Comparison of ENCODE assay signal across 9 mouse cellular contexts in genomic region chr10:81168087-81168431, GRCm38 (mm10). TPM values are rescaled to one million over a fixed set of nuclear protein-coding genes. Genes with fewer than 3 reads are reported as not detected.
DNase-seq lines count a peak whose midpoint lies in the region; ATAC-seq and TF ChIP-seq lines count a peak whose summit lies in the region.
"Had no signal": no experiment of that assay in that cellular context is flagged by ENCODE, and none has a peak within 500 bp of the region (broad histone marks: within the 10 kb centered on the region; RNA-seq: fewer than 3 reads in every experiment).

No protein-coding gene starts in this region.

- no peaks in the 10 kb centered on the region for H3K9me3 ChIP-seq in heart, embryonic 10.5 days
- no peaks in the 10 kb centered on the region for H3K9me3 ChIP-seq in CH12.LX (replicated peaks; ENCODE audit: low read length)
- no peaks in the 10 kb centered on the region for H3K9me3 ChIP-seq in forebrain, embryonic 12.5 days
- H3K9me3 ChIP-seq in liver, embryonic 13.5 days (replicated peaks) = no peaks in the 10 kb centered on the region
- no peaks in the 10 kb centered on the region for H3K9me3 ChIP-seq in stomach, embryonic 15.5 days

- dilution Hi-C loops in CH12.LX (cut with MboI; ENCODE audit: extremely low pct_ligation_motif_present, extremely low pct_unique_long_range_greater_than_20kb, low sequenced_read_pairs) = no loop called here

- H3K4me3 ChIP-seq in heart, embryonic 10.5 days = peak overlapping the region; percentile 93
- H3K4me3 ChIP-seq in CH12.LX (replicated peaks in 1 of 3; ENCODE audit: low read depth in 2 of 3, low read length in 2 of 3, poor library complexity in 1 of 3) = peak overlapping the region; percentile 65 to 86 (median 80)
- H3K4me3 ChIP-seq in forebrain, embryonic 12.5 days (replicated peaks) = peak overlapping the region; percentile 86
- peak overlapping the region; percentile 99 for H3K4me3 ChIP-seq in liver, embryonic 13.5 days (replicated peaks)
- H3K4me3 ChIP-seq in stomach, embryonic 15.5 days (replicated peaks) = peak overlapping the region; percentile 93

- 11% methylated on average over 5 of the region's 5 CpGs for WGBS in heart, embryonic 10.5 days
- 8% methylated on average over 5 of the region's 5 CpGs for WGBS in forebrain, embryonic 12.5 days
- 4% methylated on average over 5 of the region's 5 CpGs for WGBS in liver, embryonic 13.5 days (ENCODE audit: insufficient replicate concordance)
- 4% methylated on average over 5 of the region's 5 CpGs for WGBS in stomach, embryonic 15.5 days

- peak overlapping the region; percentile 91 for H3K27ac ChIP-seq in heart, embryonic 10.5 days
- peak overlapping the region; percentile 61; the same call in 1 of the 2 replicates for H3K27ac ChIP-seq in CH12.LX (ENCODE audit: insufficient read depth, low read depth)
- H3K27ac ChIP-seq in forebrain, embryonic 12.5 days = peak overlapping the region; percentile 78
- peak overlapping the region; percentile 95 for H3K27ac ChIP-seq in liver, embryonic 13.5 days
- H3K27ac ChIP-seq in stomach, embryonic 15.5 days = peak overlapping the region; percentile 83

- no peak for DNase-seq in heart, embryonic 10.5 days (ENCODE audit: low spot score)
- no peak for DNase-seq in heart, postnatal 25 days (ENCODE audit: low spot score)
- DNase-seq in CH12.LX (ENCODE audit: extremely low read depth) = no peak
- DNase-seq in liver, embryonic 13.5 days = no peak
- DNase-seq in right cerebral cortex, postnatal 14 days = no peak
- no peak for DNase-seq in cerebellum, postnatal 4 days (ENCODE audit: low spot score in 2 of 2)

- no peak for TF ChIP-seq RAD21 in CH12.LX (IDR thresholded peaks at IDR 0.05; ENCODE audit: low read depth, low read length)

- H3K36me3 ChIP-seq in heart, embryonic 10.5 days = peaks cover 23% of the 10 kb centered on the region
- H3K36me3 ChIP-seq in CH12.LX (replicated peaks in 1 of 2; ENCODE audit: control insufficient read depth in 1 of 2, insufficient read depth in 1 of 2, low read length in 1 of 2) = peaks cover 7 to 28% of the 10 kb centered on the region in 2 experiments
- peaks cover 17% of the 10 kb centered on the region for H3K36me3 ChIP-seq in forebrain, embryonic 12.5 days (replicated peaks)
- peaks cover 22% of the 10 kb centered on the region for H3K36me3 ChIP-seq in liver, embryonic 13.5 days
- H3K36me3 ChIP-seq in stomach, embryonic 15.5 days = peaks cover 10% of the 10 kb centered on the region; the same call in 1 of the 2 replicates

- in situ Hi-C loops in CH12.LX (cut with MboI; ENCODE audit: low pct_ligation_motif_present, low pct_unique_long_range_greater_than_20kb, low sequenced_read_pairs) = loop anchor here (10.0 kb wide), 1 partner anchor 243 kb away; no protein-coding TSS in a partner anchor

- H3K9ac ChIP-seq in CH12.LX (ENCODE audit: insufficient read depth, low read depth) = peak overlapping the region; percentile 55
- H3K9ac ChIP-seq in forebrain, embryonic 12.5 days = peak overlapping the region; percentile 54; the same call in 1 of the 2 replicates
- peak overlapping the region; percentile 71 for H3K9ac ChIP-seq in liver, embryonic 13.5 days
- no peak overlapping the region for H3K9ac ChIP-seq in stomach, embryonic 15.5 days

- H3K4me1 ChIP-seq in heart, embryonic 10.5 days = peaks cover 40% of the 10 kb centered on the region
- peaks cover 16 to 47% of the 10 kb centered on the region in 2 experiments for H3K4me1 ChIP-seq in CH12.LX (ENCODE audit: control insufficient read depth in 1 of 2, insufficient read depth in 2 of 2)
- H3K4me1 ChIP-seq in forebrain, embryonic 12.5 days = peaks cover 29% of the 10 kb centered on the region
- H3K4me1 ChIP-seq in liver, embryonic 13.5 days (replicated peaks) = peaks cover 57% of the 10 kb centered on the region
- peaks cover 16% of the 10 kb centered on the region; the same call in 1 of the 2 replicates for H3K4me1 ChIP-seq in stomach, embryonic 15.5 days

- TF ChIP-seq CTCF in CH12.LX (conservative IDR thresholded peaks at IDR 0.05 in 1 of 2, IDR thresholded peaks at IDR 0.05 in 1 of 2; ENCODE audit: low read depth in 2 of 2, low read length in 2 of 2) = no peak

- H3K4me2 ChIP-seq in CH12.LX (ENCODE audit: insufficient read depth, low read depth, poor library complexity, severe bottlenecking) = peak overlapping the region; percentile 84
- peak overlapping the region; percentile 92 for H3K4me2 ChIP-seq in forebrain, embryonic 12.5 days
- H3K4me2 ChIP-seq in liver, embryonic 13.5 days = peak overlapping the region; percentile 89
- H3K4me2 ChIP-seq in stomach, embryonic 15.5 days = peak overlapping the region; percentile 91

- H3K79me2 ChIP-seq in CH12.LX (replicated peaks; ENCODE audit: control insufficient read depth, extremely low read depth, insufficient read depth, poor library complexity, severe bottlenecking) = peaks cover 33% of the 10 kb centered on the region

- no peak for TF ChIP-seq EP300 in CH12.LX (IDR thresholded peaks at IDR 0.05; ENCODE audit: low read length)

- peak; percentile 78 for ATAC-seq in forebrain, embryonic 12.5 days (ENCODE audit: low FRiP score)
- peak; percentile 52 for ATAC-seq in liver, embryonic 13.5 days (ENCODE audit: low read depth)
- ATAC-seq in stomach, embryonic 15.5 days (ENCODE audit: insufficient read depth, low FRiP score, low read depth) = peak; percentile 34

- intact Hi-C loops in heart, postnatal 25 days (cut with DNase I) = no loop called here

- no peaks in the 10 kb centered on the region for H3K27me3 ChIP-seq in heart, embryonic 10.5 days (ENCODE audit: insufficient read depth, poor library complexity, severe bottlenecking)
- no peaks in the 10 kb centered on the region for H3K27me3 ChIP-seq in CH12.LX (replicated peaks)
- H3K27me3 ChIP-seq in forebrain, embryonic 12.5 days = no peaks in the 10 kb centered on the region
- H3K27me3 ChIP-seq in liver, embryonic 13.5 days = no peaks in the 10 kb centered on the region
- no peaks in the 10 kb centered on the region for H3K27me3 ChIP-seq in stomach, embryonic 15.5 days (replicated peaks)

- TF ChIP-seq POLR2A in CH12.LX (IDR thresholded peaks at IDR 0.05; ENCODE audit: low read depth, low read length) = no peak

TF ChIP-seq in CH12.LX, 34 proteins besides CTCF, POLR2A, EP300 and RAD21 (continues in another document):
- no peak for TF ChIP-seq ZKSCAN1 (IDR thresholded peaks at IDR 0.05; ENCODE audit: borderline replicate concordance, low read depth, low read length)
- no peak for TF ChIP-seq MEF2A (IDR thresholded peaks at IDR 0.05; ENCODE audit: borderline replicate concordance, low read depth, low read length)
- no peak for TF ChIP-seq IRF4 (IDR thresholded peaks at IDR 0.05; ENCODE audit: low read depth, low read length)
- TF ChIP-seq UBTF (IDR thresholded peaks at IDR 0.05; ENCODE audit: low read depth, low read length) = no peak

RNA-seq across cellular contexts. Expression of gene Pias4, which starts 0.3 kb away (rescaled TPM):
- 53.5 and 62.2 TPM in 2 replicates for polyA plus RNA-seq in heart, embryonic 10.5 days (2016; fragmentation: Nextera tagmentation; extraction: Ambion mirVana)
- total RNA-seq in heart, postnatal 25 days (2021) = 10 to 100 TPM; 15.6 to 17.4 TPM
- total RNA-seq in CH12.LX (2012; rRNA removed) (24.3 and 26.6 TPM in 2 replicates), CH12.LX (2014; rRNA removed) (13.6 and 15.3 TPM in 2 replicates)
- polyA plus RNA-seq in CH12.LX (2012; ENCODE audit: insufficient read length, low read depth) = 26.5 and 33.5 TPM in 2 replicates
- polyA plus RNA-seq in forebrain, embryonic 12.5 days (2016; fragmentation: Nextera tagmentation; extraction: Ambion mirVana) = 51.6 and 52.9 TPM in 2 replicates
- polyA plus RNA-seq in liver, embryonic 13.5 days (2015; fragmentation: Nextera tagmentation; extraction: Ambion mirVana) = 23.5 and 23.8 TPM in 2 replicates
- polyA plus RNA-seq in stomach, embryonic 15.5 days (2015; fragmentation: Nextera tagmentation; extraction: Ambion mirVana) = 41.8 and 44.9 TPM in 2 replicates

RNA-seq across cellular contexts. Expression of gene Eef2, which starts 8.4 kb away (rescaled TPM):
- polyA plus RNA-seq in heart, embryonic 10.5 days (2016; fragmentation: Nextera tagmentation; extraction: Ambion mirVana) = 447 and 460 TPM in 2 replicates
- total RNA-seq in heart, postnatal 25 days (2021) = 1,000 to 10,000 TPM in 1 of 2 experiments, 100 to 1,000 TPM in 1; 925 to 1,035 TPM
- 3,382 and 4,660 TPM in 2 replicates for total RNA-seq in CH12.LX (2012; rRNA removed)
- total RNA-seq in CH12.LX (2014; rRNA removed) = 1,528 and 1,752 TPM in 2 replicates
- polyA plus RNA-seq in CH12.LX (2012; ENCODE audit: insufficient read length, low read depth) = 2,532 and 2,649 TPM in 2 replicates
- 518 and 540 TPM in 2 replicates for polyA plus RNA-seq in forebrain, embryonic 12.5 days (2016; fragmentation: Nextera tagmentation; extraction: Ambion mirVana)
- polyA plus RNA-seq in liver, embryonic 13.5 days (2015; fragmentation: Nextera tagmentation; extraction: Ambion mirVana) = 369 and 384 TPM in 2 replicates
- polyA plus RNA-seq in stomach, embryonic 15.5 days (2015; fragmentation: Nextera tagmentation; extraction: Ambion mirVana) = 517 and 544 TPM in 2 replicates

RNA-seq across cellular contexts. Expression of gene Dapk3, which starts 14.7 kb away (rescaled TPM):
- 56.3 and 78.7 TPM in 2 replicates for polyA plus RNA-seq in heart, embryonic 10.5 days (2016; fragmentation: Nextera tagmentation; extraction: Ambion mirVana)
- total RNA-seq in heart, postnatal 25 days (2021) = 10 to 100 TPM; 26.4 to 28.7 TPM
- total RNA-seq in CH12.LX (2012; rRNA removed) (43.9 and 46.2 TPM in 2 replicates), CH12.LX (2014; rRNA removed) (25.4 and 27.5 TPM in 2 replicates)
- 39.5 and 44.5 TPM in 2 replicates for polyA plus RNA-seq in CH12.LX (2012; ENCODE audit: insufficient read length, low read depth)
- polyA plus RNA-seq in forebrain, embryonic 12.5 days (2016; fragmentation: Nextera tagmentation; extraction: Ambion mirVana) = 62.8 and 67.4 TPM in 2 replicates
- 19.3 and 20.9 TPM in 2 replicates for polyA plus RNA-seq in liver, embryonic 13.5 days (2015; fragmentation: Nextera tagmentation; extraction: Ambion mirVana)
- polyA plus RNA-seq in stomach, embryonic 15.5 days (2015; fragmentation: Nextera tagmentation; extraction: Ambion mirVana) = 61.9 and 65.4 TPM in 2 replicates

RNA-seq across cellular contexts. Expression of gene 4930442H23Rik, which starts 15.6 kb away (rescaled TPM):
- polyA plus RNA-seq in heart, embryonic 10.5 days (2016; fragmentation: Nextera tagmentation; extraction: Ambion mirVana) = not detected in 2 replicates
- total RNA-seq in heart, postnatal 25 days (2021) = not detected
- 0.29 TPM in 1 of 2 replicates, not detected in the other for total RNA-seq in CH12.LX (2012; rRNA removed)
- total RNA-seq in CH12.LX (2014; rRNA removed) = not detected in 2 replicates
- 0.27 and 0.35 TPM in 2 replicates for polyA plus RNA-seq in CH12.LX (2012; ENCODE audit: insufficient read length, low read depth)
- polyA plus RNA-seq in forebrain, embryonic 12.5 days (2016; fragmentation: Nextera tagmentation; extraction: Ambion mirVana) = not detected in 2 replicates
- polyA plus RNA-seq in liver, embryonic 13.5 days (2015; fragmentation: Nextera tagmentation; extraction: Ambion mirVana) = 0.08 TPM in 1 of 2 replicates, not detected in the other
- 0.10 TPM in 1 of 2 replicates, not detected in the other for polyA plus RNA-seq in stomach, embryonic 15.5 days (2015; fragmentation: Nextera tagmentation; extraction: Ambion mirVana)
- polyA plus RNA-seq: large intestine, adult 2 months had no signal

RNA-seq across cellular contexts. Expression of gene Zbtb7a, which starts 33.0 kb away (rescaled TPM):
- polyA plus RNA-seq in heart, embryonic 10.5 days (2016; fragmentation: Nextera tagmentation; extraction: Ambion mirVana) = 17.6 and 18.6 TPM in 2 replicates
- 10 to 100 TPM; 34.5 to 42.2 TPM for total RNA-seq in heart, postnatal 25 days (2021)
- 15.3 and 18.2 TPM in 2 replicates for total RNA-seq in CH12.LX (2012; rRNA removed)
- total RNA-seq in CH12.LX (2014; rRNA removed) = 3.0 TPM in 2 replicates
- polyA plus RNA-seq in CH12.LX (2012; ENCODE audit: insufficient read length, low read depth) = 20.1 and 21.3 TPM in 2 replicates
- 12.4 and 13.5 TPM in 2 replicates for polyA plus RNA-seq in forebrain, embryonic 12.5 days (2016; fragmentation: Nextera tagmentation; extraction: Ambion mirVana)
- 49.1 and 49.6 TPM in 2 replicates for polyA plus RNA-seq in liver, embryonic 13.5 days (2015; fragmentation: Nextera tagmentation; extraction: Ambion mirVana)
- 56.2 and 60.1 TPM in 2 replicates for polyA plus RNA-seq in stomach, embryonic 15.5 days (2015; fragmentation: Nextera tagmentation; extraction: Ambion mirVana)
